Mouse (Mus musculus): ENCODE results near the gene Ldlrad1. TPM values are rescaled to one million over a fixed set of nuclear protein-coding genes. Genes with fewer than 3 reads are reported as not detected.

Ldlrad1 gene
- total and polyA plus RNA-seq, 2 experiments from 2014 or later, result not detected

- TF ChIP-seq EP300 (IDR thresholded peaks at IDR 0.05; ENCODE audit: low read depth), result no peak
- no peak for TF ChIP-seq CTCF (IDR thresholded peaks at IDR 0.05; ENCODE audit: low read depth)
- DNase-seq (ENCODE audit: low spot score) (no peak), ATAC-seq (ENCODE audit: insufficient read depth, low read depth) (no peak)
- H3K4me1 ChIP-seq (ENCODE audit: control insufficient read depth, insufficient read depth), result peaks cover 28% of the 10 kb centered on the region
- no peak overlapping the region for H3K4me3 ChIP-seq (ENCODE audit: low read depth, low read length)
- no peaks in the 10 kb centered on the region for H3K27me3 ChIP-seq (ENCODE audit: control insufficient read depth, insufficient read depth, low read length)
- H3K27ac ChIP-seq (ENCODE audit: low read depth), result no peak overlapping the region
- no peaks in the 10 kb centered on the region for H3K9me3 ChIP-seq (replicated peaks; ENCODE audit: control insufficient read depth, low read length)
- H3K9ac ChIP-seq (replicated peaks; ENCODE audit: low read depth, low read length), result no peak overlapping the region
- H3K4me2 ChIP-seq (ENCODE audit: low read depth, low read length), result no peak overlapping the region
- H3K36me3 ChIP-seq (replicated peaks; ENCODE audit: control insufficient read depth, insufficient read depth, low read length), result no peaks in the 10 kb centered on the region; the same call in 1 of the 2 replicates
These were observed 28.2 kb upstream of the Ldlrad1 start for GRCm38 (mm10) chr4:107180746-107181145.

- TF ChIP-seq EP300 (IDR thresholded peaks at IDR 0.05; ENCODE audit: low read depth) (no peak), CTCF (IDR thresholded peaks at IDR 0.05; ENCODE audit: low read depth) (no peak)
- no peak for DNase-seq (ENCODE audit: low spot score)
- Histone ChIP-seq H3K4me1 (ENCODE audit: control insufficient read depth, insufficient read depth) (peaks cover 32% of the 10 kb centered on the region), H3K27ac (ENCODE audit: low read depth) (no peak overlapping the region), H3K9me3 (replicated peaks; ENCODE audit: control insufficient read depth, low read length) (no peaks in the 10 kb centered on the region), H3K9ac (replicated peaks; ENCODE audit: low read depth, low read length) (no peak overlapping the region), H3K36me3 (replicated peaks; ENCODE audit: control insufficient read depth, insufficient read depth, low read length) (peaks cover 10% of the 10 kb centered on the region), H3K4me3 (ENCODE audit: low read depth, low read length) (no peak overlapping the region), H3K27me3 (ENCODE audit: control insufficient read depth, insufficient read depth, low read length) (no peaks in the 10 kb centered on the region), H3K4me2 (ENCODE audit: low read depth, low read length) (no peak overlapping the region)
- ATAC-seq (ENCODE audit: insufficient read depth, low read depth), result no peak
- 82% methylated on average over 6 of the region's 6 CpGs for WGBS
These were observed 27.1 kb upstream of the Ldlrad1 start for GRCm38 (mm10) chr4:107181866-107182265.

GRCm38 (mm10) chr4:107182796-107183195 is 26.2 kb upstream of the Ldlrad1 start:
- ATAC-seq (ENCODE audit: insufficient read depth, low read depth), result no peak

GRCm38 (mm10) chr4:107183203-107183602 is 25.8 kb upstream of the Ldlrad1 start:
- no peak overlapping the region for H3K4me2 ChIP-seq (ENCODE audit: low read depth, low read length)
- no peaks in the 10 kb centered on the region for H3K9me3 ChIP-seq (replicated peaks; ENCODE audit: control insufficient read depth, low read length)
- no peak for ATAC-seq (ENCODE audit: insufficient read depth, low read depth)
- no peaks in the 10 kb centered on the region for H3K27me3 ChIP-seq (ENCODE audit: control insufficient read depth, insufficient read depth, low read length)
- peaks cover 23% of the 10 kb centered on the region for H3K36me3 ChIP-seq (replicated peaks; ENCODE audit: control insufficient read depth, insufficient read depth, low read length)
- no peak for DNase-seq (ENCODE audit: low spot score)
- TF ChIP-seq CTCF (IDR thresholded peaks at IDR 0.05; ENCODE audit: low read depth) (no peak), EP300 (IDR thresholded peaks at IDR 0.05; ENCODE audit: low read depth) (no peak)
- H3K27ac ChIP-seq (ENCODE audit: low read depth), result no peak overlapping the region
- no peak overlapping the region for H3K9ac ChIP-seq (replicated peaks; ENCODE audit: low read depth, low read length)
- H3K4me1 ChIP-seq (ENCODE audit: control insufficient read depth, insufficient read depth), result peaks cover 22% of the 10 kb centered on the region
- H3K4me3 ChIP-seq (ENCODE audit: low read depth, low read length), result no peak overlapping the region
- WGBS, result 86% methylated on average over 4 of the region's 4 CpGs

More at GRCm38 (mm10) chr4:107182796-107183195, 26.2 kb upstream of the Ldlrad1 start:
- no peak overlapping the region for H3K4me2 ChIP-seq (ENCODE audit: low read depth, low read length)
- no peaks in the 10 kb centered on the region for H3K9me3 ChIP-seq (replicated peaks; ENCODE audit: control insufficient read depth, low read length)
- no peaks in the 10 kb centered on the region for H3K27me3 ChIP-seq (ENCODE audit: control insufficient read depth, insufficient read depth, low read length)
- H3K9ac ChIP-seq (replicated peaks; ENCODE audit: low read depth, low read length), result no peak overlapping the region
- no peak overlapping the region for H3K4me3 ChIP-seq (ENCODE audit: low read depth, low read length)
- peaks cover 19% of the 10 kb centered on the region for H3K36me3 ChIP-seq (replicated peaks; ENCODE audit: control insufficient read depth, insufficient read depth, low read length)
- WGBS, result 63% methylated on average over 2 of the region's 2 CpGs
- TF ChIP-seq EP300 (IDR thresholded peaks at IDR 0.05; ENCODE audit: low read depth), result no peak
- no peak for TF ChIP-seq CTCF (IDR thresholded peaks at IDR 0.05; ENCODE audit: low read depth)
- DNase-seq (ENCODE audit: low spot score), result no peak
- H3K4me1 ChIP-seq (ENCODE audit: control insufficient read depth, insufficient read depth), result peaks cover 23% of the 10 kb centered on the region
- no peak overlapping the region for H3K27ac ChIP-seq (ENCODE audit: low read depth)

GRCm38 (mm10) chr4:107185703-107186102 is 23.3 kb upstream of the Ldlrad1 start:
- no peak for DNase-seq (ENCODE audit: low spot score)
- Histone ChIP-seq H3K9me3 (replicated peaks; ENCODE audit: control insufficient read depth, low read length) (no peaks in the 10 kb centered on the region), H3K4me1 (ENCODE audit: control insufficient read depth, insufficient read depth) (peaks cover 12% of the 10 kb centered on the region), H3K4me2 (ENCODE audit: low read depth, low read length) (no peak overlapping the region), H3K27me3 (ENCODE audit: control insufficient read depth, insufficient read depth, low read length) (no peaks in the 10 kb centered on the region), H3K4me3 (ENCODE audit: low read depth, low read length) (no peak overlapping the region), H3K9ac (replicated peaks; ENCODE audit: low read depth, low read length) (no peak overlapping the region), H3K27ac (ENCODE audit: low read depth) (no peak overlapping the region), H3K36me3 (replicated peaks; ENCODE audit: control insufficient read depth, insufficient read depth, low read length) (peaks cover 46% of the 10 kb centered on the region)
- WGBS, result 52% methylated on average over 3 of the region's 3 CpGs
- no peak for TF ChIP-seq EP300 (IDR thresholded peaks at IDR 0.05; ENCODE audit: low read depth)
- no peak for TF ChIP-seq CTCF (IDR thresholded peaks at IDR 0.05; ENCODE audit: low read depth)
- no peak for ATAC-seq (ENCODE audit: insufficient read depth, low read depth)

GRCm38 (mm10) chr4:107193841-107194240 is 15.1 kb upstream of the Ldlrad1 start:
- TF ChIP-seq EP300 (IDR thresholded peaks at IDR 0.05; ENCODE audit: low read depth) (no peak), CTCF (IDR thresholded peaks at IDR 0.05; ENCODE audit: low read depth) (no peak)
- no peaks in the 10 kb centered on the region for H3K9me3 ChIP-seq (replicated peaks; ENCODE audit: control insufficient read depth, low read length)
- no peaks in the 10 kb centered on the region for H3K27me3 ChIP-seq (ENCODE audit: control insufficient read depth, insufficient read depth, low read length)
- no peak overlapping the region for H3K27ac ChIP-seq (ENCODE audit: low read depth)
- peaks cover 89% of the 10 kb centered on the region for H3K36me3 ChIP-seq (replicated peaks; ENCODE audit: control insufficient read depth, insufficient read depth, low read length)
- ATAC-seq (ENCODE audit: insufficient read depth, low read depth) (no peak), DNase-seq (ENCODE audit: low spot score) (no peak)
- no peaks in the 10 kb centered on the region for H3K4me1 ChIP-seq (ENCODE audit: control insufficient read depth, insufficient read depth)
- no peak overlapping the region for H3K9ac ChIP-seq (replicated peaks; ENCODE audit: low read depth, low read length)
- no peak overlapping the region for H3K4me2 ChIP-seq (ENCODE audit: low read depth, low read length)
- H3K4me3 ChIP-seq (ENCODE audit: low read depth, low read length), result no peak overlapping the region
- WGBS, result 97% methylated on average over 3 of the region's 3 CpGs
